Comparison of ENCODE assay signal across 32 mouse cellular contexts in the genomic region with DNA sequence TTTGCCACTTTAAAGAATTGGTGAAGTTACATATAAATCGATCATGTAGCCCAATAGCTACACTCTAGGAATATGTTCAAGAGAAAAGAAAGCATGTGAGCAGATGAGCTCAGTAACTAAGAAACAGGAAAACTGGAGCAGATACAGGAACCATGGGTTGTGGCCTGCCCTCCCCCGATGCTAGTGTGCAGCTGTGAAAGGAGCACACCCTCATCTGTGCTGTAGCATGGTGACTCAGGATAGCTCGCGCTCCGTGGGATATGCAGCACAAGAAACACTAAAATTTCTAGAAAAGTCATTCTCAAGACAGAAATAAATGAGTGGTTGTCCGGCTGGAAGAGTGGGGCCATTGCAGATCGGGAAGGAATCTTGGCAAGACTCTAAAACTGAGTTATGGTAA. TPM values are rescaled to one million over a fixed set of nuclear protein-coding genes. Genes with fewer than 3 reads are reported as not detected.
DNase-seq lines count a peak whose midpoint lies in the region; ATAC-seq lines count a peak whose summit lies in the region.
"Had no signal": no experiment of that assay in that cellular context is flagged by ENCODE, and none has a peak within 500 bp of the region (broad histone marks: within the 10 kb centered on the region; RNA-seq: fewer than 3 reads in every experiment).

No protein-coding gene starts in this region.

- DNase-seq in frontal cortex, adult 2 months (ENCODE audit: extremely low spot score in 1 of 2, low spot score in 1 of 2) = peak; percentile 34 to 40
- DNase-seq in frontal cortex, postnatal 10 days (ENCODE audit: low spot score in 2 of 2) = no peak
- DNase-seq in right cerebral cortex, adult 18-20 months = peak; percentile 41
- no peak for DNase-seq in right cerebral cortex, postnatal 14 days
- DNase-seq in brain, adult 2 months (ENCODE audit: low read depth, low spot score) = peak; percentile 80
- DNase-seq in adipocyte (ENCODE audit: low spot score) = no peak
- DNase-seq: adrenal gland, adult 8-10 months; adrenal gland, postnatal 25 days; B cell, adult 2 months; cerebellum, adult 18-20 months; cerebellum, adult 9-10 months; cerebellum, postnatal 14 days; gastrocnemius, adult 2 months; gastrocnemius, postnatal 14 days; heart, adult 2 months had no signal

- ATAC-seq in granulocyte monocyte progenitor cell, adult 5-6 weeks (replicated peaks; ENCODE audit: poor library complexity, severe bottlenecking) = no peak
- ATAC-seq: forebrain, embryonic 13.5 days; forebrain, embryonic 16.5 days; intestine, embryonic 15.5 days had no signal

RNA-seq across cellular contexts. Expression of a gene that starts 18.7 kb away (rescaled TPM):
- 98.9 and 101 TPM in 2 replicates for polyA plus RNA-seq in frontal cortex, adult 2 months (2012; rRNA removed)
- 61.4 and 63.9 TPM in 2 replicates for total RNA-seq in granulocyte monocyte progenitor cell, adult 5-6 weeks (2014; fragmentation: Nextera tagmentation)
- total RNA-seq in granulocyte monocyte progenitor cell, adult 5-6 weeks (2017) = 96.3 and 105 TPM in 2 replicates

RNA-seq across cellular contexts. Expression of a gene that starts 28.2 kb away (rescaled TPM):
- polyA plus RNA-seq in frontal cortex, adult 2 months (2012; rRNA removed) = not detected in 2 replicates
- not detected in 2 replicates for total RNA-seq in granulocyte monocyte progenitor cell, adult 5-6 weeks (2014; fragmentation: Nextera tagmentation)
- not detected in 2 replicates for total RNA-seq in granulocyte monocyte progenitor cell, adult 5-6 weeks (2017)
- total RNA-seq: adrenal gland, adult 8-10 months; adrenal gland, postnatal 25 days; CH12.LX; G1E; gastrocnemius, adult 2 months; gastrocnemius, postnatal 14 days; gastrocnemius, postnatal 4 days; heart, adult 2 months; heart, postnatal 25 days; hematopoietic stem cell, adult 5-6 weeks had no signal
- polyA plus RNA-seq: embryonic facial prominence, embryonic 11.5 days; embryonic facial prominence, embryonic 14.5 days; forebrain, embryonic 10.5 days; forebrain, embryonic 13.5 days; forebrain, embryonic 16.5 days; G1E; heart, adult 2 months; heart, embryonic 10.5 days; heart, embryonic 13.5 days; heart, embryonic 16.5 days; hindbrain, embryonic 12.5 days; hindbrain, embryonic 15.5 days; intestine, embryonic 15.5 days had no signal

Comparison
In these comparisons a context has a peak if more than half of its experiments do, and no peak if none do; other contexts are left out.
1. DNase-seq: peak in frontal cortex, adult 2 months (2 of 2), right cerebral cortex, adult 18-20 months (single experiment) and brain, adult 2 months (single experiment); none in frontal cortex, postnatal 10 days (0 of 2), right cerebral cortex, postnatal 14 days (single experiment) and adipocyte (single experiment).